Mouse (Mus musculus) mesoderm, embryonic 11.5 days (tissue): Measurements from ENCODE around the gene Vps53.
A peak's percentile ranks its signal among the peaks of the same experiment; 100 is the strongest.

Experiments
- DNase-seq: peaks from one replicate; pipeline ENCODE4 v3.0.0-alpha.2; 2012; ENCODE audit warnings: low read depth, low spot score

Gene Vps53

GRCm38 (mm10) chr11:76167079-76167765 lies 12.2 kb downstream of the Vps53 start:
- DNase-seq: peak; percentile 76

DNA sequence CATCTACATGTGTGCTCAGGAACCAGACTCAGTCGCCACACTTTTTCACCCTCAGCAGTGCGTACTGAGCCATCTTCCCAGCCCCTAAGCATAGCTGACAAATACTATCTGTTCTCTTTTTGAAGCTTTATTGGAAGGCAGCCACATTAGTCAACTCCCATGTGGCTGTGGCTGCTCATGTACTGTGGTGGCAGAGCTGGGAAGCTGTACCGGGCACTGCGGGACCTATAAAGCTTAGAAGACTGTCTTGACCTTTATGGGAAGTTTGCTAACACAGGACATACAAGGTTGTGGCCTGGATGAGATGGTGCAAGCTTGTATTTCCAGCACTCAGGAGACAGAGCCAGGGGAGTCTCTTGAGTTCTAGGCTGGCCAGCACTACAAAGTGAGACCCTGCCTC lies 12.8 kb downstream of the Vps53 start:
- DNase-seq: no peak

GRCm38 (mm10) chr11:76160251-76160650 lies 19.2 kb downstream of the Vps53 start:
- peak; percentile 38 for DNase-seq

- DNase-seq: no peak
These were observed 21.1 kb downstream of the Vps53 start for GRCm38 (mm10) chr11:76158375-76158774.

DNA sequence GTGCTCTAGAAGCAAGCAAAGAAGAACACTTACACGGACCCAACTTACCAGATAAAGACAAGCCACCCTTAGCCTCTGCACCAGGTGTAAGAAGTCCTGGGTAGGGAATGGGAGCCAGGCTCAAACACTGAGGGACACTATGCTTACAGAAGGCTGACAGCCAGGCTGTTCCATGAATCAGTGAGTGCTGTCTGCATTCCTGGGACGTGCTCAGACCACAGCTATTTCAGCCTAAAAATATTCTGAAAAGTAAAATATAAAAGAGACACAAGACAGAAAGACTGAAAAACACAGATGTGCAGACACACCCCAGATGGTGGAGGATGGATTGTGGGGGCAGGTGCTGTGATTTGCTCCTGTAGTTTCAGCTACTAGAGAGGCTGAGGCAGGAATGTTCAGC lies 24.6 kb downstream of the Vps53 start:
- no peak for DNase-seq

- DNase-seq: no peak
These were observed 25.2 kb downstream of the Vps53 start for GRCm38 (mm10) chr11:76154200-76154599.

GRCm38 (mm10) chr11:76153236-76153951 lies 26.1 kb downstream of the Vps53 start:
- DNase-seq: no peak

GRCm38 (mm10) chr11:76150980-76151379 lies 28.5 kb downstream of the Vps53 start:
- no peak for DNase-seq

DNA sequence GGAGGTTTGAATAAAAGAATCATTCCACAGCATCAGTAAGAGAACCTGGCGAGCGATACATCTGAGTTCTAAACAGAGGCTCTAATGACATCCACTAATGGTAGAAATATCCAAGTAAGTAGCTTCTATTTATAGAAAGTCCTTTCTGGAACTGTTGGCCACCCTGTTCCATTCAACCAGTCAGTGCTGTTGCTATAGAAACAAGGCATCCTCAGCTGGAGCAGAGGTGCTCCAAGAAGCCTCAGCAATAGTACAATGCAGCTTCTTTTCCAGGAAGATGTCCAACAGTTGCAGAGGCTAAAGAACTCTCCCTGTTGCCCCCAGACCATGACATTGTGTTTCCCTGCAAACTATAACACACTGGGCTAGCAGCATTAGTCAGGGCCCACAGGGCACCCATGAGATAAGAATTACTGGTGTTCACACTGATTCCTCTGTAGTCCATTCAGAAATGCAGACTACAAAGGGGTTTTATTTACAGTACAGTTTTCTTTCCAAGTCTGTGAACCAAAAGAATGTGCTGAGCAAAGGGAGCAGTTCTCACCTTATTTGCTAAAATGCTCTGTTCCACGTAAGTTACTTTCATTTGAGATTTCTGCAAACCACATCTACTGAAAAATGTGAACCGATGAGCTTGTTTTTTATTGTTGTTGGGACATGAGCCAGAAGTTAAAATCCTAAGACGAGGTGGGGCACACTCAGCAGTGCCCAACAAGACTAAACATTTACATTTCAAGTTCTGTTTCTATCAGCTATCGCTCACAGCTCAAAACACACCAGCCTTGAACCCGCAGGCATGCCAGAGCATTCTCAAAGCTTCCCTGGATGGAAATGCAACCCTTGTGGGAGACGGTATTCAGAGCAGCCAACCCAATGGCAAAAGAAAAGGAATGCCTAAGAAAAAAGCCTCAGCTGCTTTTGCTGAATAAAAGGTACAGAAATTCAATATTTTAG lies 31.1 kb downstream of the Vps53 start:
- DNase-seq: no peak

GRCm38 (mm10) chr11:76146187-76147010 lies 33.0 kb downstream of the Vps53 start:
- no peak for DNase-seq

- no peak for DNase-seq
These were observed 34.3 kb downstream of the Vps53 start for GRCm38 (mm10) chr11:76145169-76145568.

- no peak for DNase-seq
These were observed 35.1 kb downstream of the Vps53 start for GRCm38 (mm10) chr11:76144386-76144785.

- no peak for DNase-seq
These were observed 41.5 kb downstream of the Vps53 start for GRCm38 (mm10) chr11:76137996-76138395.

GRCm38 (mm10) chr11:76135641-76136437 lies 43.6 kb downstream of the Vps53 start:
- no peak for DNase-seq

GRCm38 (mm10) chr11:76130859-76131258 lies 48.6 kb downstream of the Vps53 start:
- no peak for DNase-seq

GRCm38 (mm10) chr11:76125386-76125785 lies 54.1 kb downstream of the Vps53 start:
- DNase-seq: peak; percentile 25

DNA sequence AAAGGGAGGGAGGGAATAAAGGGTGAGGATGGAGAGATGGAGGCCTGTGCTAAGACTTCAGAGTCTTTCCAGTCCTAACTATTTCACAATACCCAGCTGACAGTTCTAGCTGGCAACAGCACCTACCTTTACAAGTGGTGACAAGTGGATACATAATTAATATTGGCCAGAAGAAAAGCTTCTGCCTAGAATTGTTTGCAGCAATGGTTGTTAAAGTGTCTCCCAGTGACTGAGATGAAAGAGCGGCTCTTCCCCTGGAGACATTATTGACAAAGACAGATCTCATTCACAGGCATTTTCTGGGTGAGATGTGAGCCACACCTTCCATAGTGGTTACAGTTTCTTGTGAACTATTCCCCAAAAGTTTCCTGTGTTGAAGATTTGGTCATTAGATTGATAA lies 55.9 kb downstream of the Vps53 start:
- no peak for DNase-seq

- DNase-seq: no peak
These were observed 56.9 kb downstream of the Vps53 start for GRCm38 (mm10) chr11:76122571-76122970.

- DNase-seq: no peak
These were observed 58.4 kb downstream of the Vps53 start for GRCm38 (mm10) chr11:76121086-76121485.

- DNase-seq: peak; percentile 61
These were observed 59.0 kb downstream of the Vps53 start for GRCm38 (mm10) chr11:76120407-76120901.
